Mouse (Mus musculus) liver (tissue): Measurements from ENCODE around the gene Vmn2r45.
"Not testable (repeated sequence)": the region's sequence is repeated elsewhere in the genome, so short reads cannot be mapped to it uniquely, and the experiment has no call there.

Experiments
- DNase-seq: peaks from one replicate; pipeline ENCODE4 v3.0.0-alpha.2; 2020; ENCODE audit warnings: mixed read lengths

The Vmn2r45 gene

GRCm38 (mm10) chr7:8488975-8489374 is at the start of gene Vmn2r45:
TSS of gene Vmn2r45 (minus strand) at chr7:8489075.
- DNase-seq: not testable (repeated sequence)
